Mouse (Mus musculus) thymus, adult 2 months (tissue): ENCODE results near the gene Cmtm1.
"Not testable (repeated sequence)": the region's sequence is repeated elsewhere in the genome, so short reads cannot be mapped to it uniquely, and the experiment has no call there.

Source experiments
- CTCF ChIP-seq: fragments of 200-500 bp; IDR thresholded peaks from 2 replicates; pipeline ENCODE4 v1.5.1; 2012; ENCODE audit warnings: mild to moderate bottlenecking, control low read depth, low read length, moderate library complexity, borderline replicate concordance; ENCODE audit not compliant: control insufficient read depth, poor library complexity, insufficient read depth; ENCODE audit errors: extremely low read depth
- POLR2A ChIP-seq: fragments of 200-500 bp; IDR thresholded peaks from 2 replicates; pipeline ENCODE4 v1.6.1; 2012; ENCODE audit warnings: mild to moderate bottlenecking, low read length, control low read depth, moderate library complexity; ENCODE audit not compliant: control insufficient read depth, poor library complexity, insufficient read depth; ENCODE audit errors: extremely low read depth

DNA sequence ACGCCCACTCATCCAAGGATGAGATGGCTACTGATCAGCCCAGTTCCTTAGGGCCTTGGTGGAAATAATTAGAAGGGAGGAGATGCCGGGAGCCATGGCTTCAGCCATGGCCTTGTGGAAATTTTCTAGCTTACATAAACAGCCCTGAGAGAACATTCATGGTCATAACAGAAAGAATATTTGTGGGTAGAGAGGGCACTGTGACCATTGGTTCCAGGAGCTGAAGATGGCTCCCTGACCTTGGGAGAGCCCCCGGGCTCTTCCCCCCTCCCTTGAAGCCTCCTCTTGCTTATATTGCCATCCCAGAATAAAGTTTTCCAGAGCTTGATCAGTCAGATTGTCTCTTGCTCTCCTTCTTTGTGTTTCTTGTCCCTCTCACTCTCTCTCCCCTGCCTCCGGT, 7.4 kb downstream of the Cmtm1 start:
- TF ChIP-seq POLR2A, CTCF: not testable (repeated sequence)
